Mouse (Mus musculus): Measurements from ENCODE around the gene Pdzrn3.
A peak's percentile ranks its signal among the peaks of the same experiment; 100 is the strongest.

Pdzrn3 gene

DNA sequence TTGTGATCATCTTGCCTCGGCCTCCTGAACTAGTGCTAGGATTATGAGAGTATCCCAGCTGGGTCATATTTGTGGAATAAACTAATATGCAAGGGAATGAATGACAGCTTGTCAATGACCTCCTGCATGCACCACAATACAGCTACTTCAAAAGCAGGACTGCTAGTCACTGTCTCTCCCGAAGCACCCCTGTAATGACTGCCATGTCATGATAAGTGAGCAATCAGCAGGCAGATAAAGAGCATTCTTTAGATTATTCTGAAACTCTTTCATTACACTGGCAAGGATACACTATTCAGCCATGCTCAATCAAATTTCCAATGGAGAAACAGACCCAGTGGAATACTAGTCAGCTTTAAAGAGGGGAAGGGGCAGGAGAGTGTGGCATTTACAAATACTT, 85.8 kb downstream of the Pdzrn3 start:
- no peak for DNase-seq (ENCODE audit: extremely low read depth, low read depth)

DNA sequence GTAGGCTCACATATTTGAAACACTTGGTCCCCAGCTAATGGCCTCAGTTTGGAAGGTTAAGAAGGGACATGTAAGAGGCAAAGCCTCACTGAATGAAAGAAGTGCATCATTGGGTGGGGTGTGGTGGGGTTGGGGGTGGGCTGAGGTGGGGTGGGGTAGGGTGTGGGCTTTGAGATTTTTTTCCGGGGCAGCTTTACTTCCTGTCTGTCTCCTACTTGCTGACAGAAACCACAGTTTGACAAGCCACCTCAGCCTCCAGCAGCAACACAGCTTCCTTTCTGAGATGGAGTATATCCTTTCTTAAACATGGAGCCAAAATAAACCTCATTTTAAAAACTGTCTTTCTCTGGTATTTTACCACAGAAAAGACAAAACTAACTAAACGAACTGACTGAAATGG, 87.5 kb downstream of the Pdzrn3 start:
- DNase-seq (ENCODE audit: extremely low read depth, low read depth), result no peak

DNA sequence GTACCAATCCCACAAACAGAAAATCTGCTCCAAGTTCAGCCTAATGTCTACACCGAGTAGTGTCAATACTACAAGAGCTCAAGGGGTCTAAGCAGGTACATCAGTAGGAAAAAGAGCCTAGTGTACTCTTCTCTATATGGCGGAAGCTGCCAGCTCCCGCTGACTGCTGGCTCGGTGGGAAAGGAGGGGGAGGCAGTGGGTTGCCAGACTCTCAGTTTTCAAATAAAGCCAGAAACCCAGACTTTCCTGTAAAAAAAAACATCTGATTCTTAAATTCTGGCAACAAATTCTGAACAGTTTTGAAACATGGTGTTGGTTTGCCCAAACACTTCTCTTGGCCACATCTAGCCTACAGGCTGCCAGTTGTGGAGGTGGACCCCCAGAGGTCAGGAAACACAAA, 88.3 kb downstream of the Pdzrn3 start:
- DNase-seq (ENCODE audit: extremely low read depth, low read depth), result no peak

DNA sequence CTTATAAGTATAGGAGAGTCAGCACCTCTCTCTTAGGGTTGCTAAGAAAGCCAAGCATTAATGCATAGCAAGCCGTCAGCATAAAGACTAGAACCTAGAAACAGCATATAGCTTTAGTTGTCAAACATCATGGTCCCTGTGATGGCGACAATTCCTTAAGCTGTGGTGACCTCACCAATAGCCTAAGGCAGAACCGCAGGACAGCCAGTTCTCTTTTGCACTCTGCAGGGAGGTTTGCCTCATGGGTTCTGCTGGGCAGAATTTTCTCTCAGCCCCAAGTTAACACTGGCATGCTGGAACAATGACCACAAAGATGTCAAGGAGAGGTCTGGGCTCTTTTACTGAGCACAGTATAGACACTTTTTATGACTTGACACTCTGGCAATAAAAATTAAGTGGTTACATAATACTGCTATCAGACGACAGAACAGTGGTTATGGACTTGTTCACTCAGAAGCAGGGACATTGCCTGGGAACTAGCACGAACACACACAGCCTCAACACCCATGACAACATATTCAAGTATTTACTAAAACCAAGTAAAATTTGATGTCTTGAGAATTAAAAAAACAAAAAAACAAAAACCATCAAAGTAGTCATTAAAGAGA, 90.0 kb downstream of the Pdzrn3 start:
- DNase-seq (ENCODE audit: extremely low read depth, low read depth), result no peak

DNA sequence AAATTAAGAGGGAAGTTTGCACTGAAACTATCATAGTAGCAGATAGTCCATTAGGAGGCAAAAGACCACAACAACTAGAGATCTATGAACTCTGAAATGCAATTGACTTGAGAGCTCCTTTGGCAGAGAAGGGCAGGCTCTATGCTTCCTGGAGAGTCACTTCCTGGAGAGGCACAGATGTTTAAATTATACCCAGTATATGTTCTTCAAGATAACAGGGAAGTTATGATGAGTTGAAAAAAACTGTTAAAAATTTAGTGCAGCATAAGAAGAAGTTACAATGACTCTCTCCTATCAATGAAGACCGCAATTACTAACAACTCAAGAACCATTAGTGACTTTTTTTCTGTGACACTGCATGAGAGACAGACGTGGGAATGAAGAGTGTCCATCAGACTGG, 90.6 kb downstream of the Pdzrn3 start:
- DNase-seq (ENCODE audit: extremely low read depth, low read depth), result peak; percentile 63

DNA sequence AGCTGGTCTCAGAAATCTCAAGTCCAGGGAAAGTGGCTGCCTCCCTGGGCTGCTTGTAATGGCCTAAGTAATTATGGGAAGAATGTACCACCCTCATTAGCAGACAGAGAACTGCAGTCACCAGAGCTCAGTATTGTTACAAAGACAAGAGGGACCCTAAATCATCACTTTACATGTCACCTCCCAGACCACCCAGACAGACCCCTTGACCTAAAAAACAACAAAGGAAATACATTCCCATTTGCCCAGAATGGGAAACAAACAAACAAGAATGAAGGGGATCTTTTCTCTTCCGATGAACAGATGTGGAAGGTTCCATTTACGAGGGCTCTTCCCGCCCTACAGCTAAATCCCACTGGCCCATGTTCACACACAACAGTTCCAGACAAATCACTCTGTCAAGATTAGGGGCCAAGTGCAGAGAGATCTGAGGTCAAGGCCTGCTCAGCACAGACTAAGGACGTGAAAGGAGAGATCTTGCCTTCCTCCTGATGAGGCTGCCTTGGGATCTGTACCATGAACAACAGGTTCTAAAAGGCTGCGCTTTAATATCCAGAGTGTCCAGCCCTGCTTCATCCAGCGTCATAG, 93.2 kb downstream of the Pdzrn3 start:
- no peak for DNase-seq (ENCODE audit: extremely low read depth, low read depth)

DNA sequence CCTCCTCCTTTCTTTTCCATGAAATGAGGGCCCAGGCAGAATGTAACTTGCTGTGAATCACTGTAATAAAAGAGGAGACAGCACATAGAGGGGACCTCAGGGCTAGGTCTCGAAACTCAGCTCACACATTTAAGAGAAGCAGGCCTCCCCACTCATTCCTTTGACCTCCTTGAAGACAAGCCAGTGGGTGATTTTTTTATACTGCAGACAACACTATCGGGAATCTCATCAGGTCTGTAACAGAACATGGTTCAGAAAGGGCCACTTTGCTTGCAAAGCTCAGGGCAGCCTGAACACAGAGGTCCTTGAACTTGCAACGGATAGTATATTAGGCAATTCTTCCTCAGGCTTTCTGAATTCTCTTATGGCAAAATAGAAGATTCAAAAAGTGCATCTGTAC, 93.8 kb downstream of the Pdzrn3 start:
- DNase-seq (ENCODE audit: extremely low read depth, low read depth), result no peak

DNA sequence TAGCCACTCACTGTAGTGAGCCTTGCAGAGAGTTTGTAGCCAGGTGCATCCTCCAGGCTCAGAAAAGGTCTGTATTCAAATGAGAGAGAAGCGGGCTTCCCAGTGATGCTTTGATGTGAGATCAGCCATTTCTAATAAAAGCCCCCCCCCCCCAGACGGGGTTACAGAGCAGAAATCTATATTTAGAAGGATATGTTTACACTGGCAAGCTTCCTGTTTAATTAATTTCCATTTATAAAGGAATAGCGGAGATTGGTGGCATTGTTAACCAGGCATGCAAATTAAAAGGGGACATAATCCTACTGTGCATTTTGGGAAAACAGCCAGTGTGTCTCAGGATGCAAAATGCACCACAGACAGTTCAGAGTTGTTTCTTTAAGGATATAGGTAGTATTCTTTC, 96.1 kb downstream of the Pdzrn3 start:
- no peak for DNase-seq (ENCODE audit: extremely low read depth, low read depth)

DNA sequence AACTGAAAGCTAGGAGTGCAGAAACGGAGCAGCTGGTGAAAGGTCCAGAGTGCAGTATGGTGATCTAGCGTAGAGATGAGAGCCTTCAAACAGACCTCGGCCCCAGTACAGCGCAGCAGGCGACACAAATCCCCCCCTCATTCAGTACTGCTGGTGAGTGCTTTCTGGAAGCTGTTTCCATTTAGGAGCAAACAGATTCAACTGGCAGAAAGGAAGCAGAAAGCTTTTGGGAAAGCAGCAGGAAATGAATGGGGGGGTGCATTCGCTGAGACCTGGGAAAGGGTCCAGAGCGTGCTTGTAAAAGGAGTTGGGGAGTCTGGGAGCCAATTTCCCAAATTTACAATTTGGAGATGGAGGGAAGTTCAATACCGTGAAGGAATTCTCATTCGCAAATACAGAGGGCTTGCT, 96.9 kb downstream of the Pdzrn3 start:
- no peak for DNase-seq (ENCODE audit: extremely low read depth, low read depth)

DNA sequence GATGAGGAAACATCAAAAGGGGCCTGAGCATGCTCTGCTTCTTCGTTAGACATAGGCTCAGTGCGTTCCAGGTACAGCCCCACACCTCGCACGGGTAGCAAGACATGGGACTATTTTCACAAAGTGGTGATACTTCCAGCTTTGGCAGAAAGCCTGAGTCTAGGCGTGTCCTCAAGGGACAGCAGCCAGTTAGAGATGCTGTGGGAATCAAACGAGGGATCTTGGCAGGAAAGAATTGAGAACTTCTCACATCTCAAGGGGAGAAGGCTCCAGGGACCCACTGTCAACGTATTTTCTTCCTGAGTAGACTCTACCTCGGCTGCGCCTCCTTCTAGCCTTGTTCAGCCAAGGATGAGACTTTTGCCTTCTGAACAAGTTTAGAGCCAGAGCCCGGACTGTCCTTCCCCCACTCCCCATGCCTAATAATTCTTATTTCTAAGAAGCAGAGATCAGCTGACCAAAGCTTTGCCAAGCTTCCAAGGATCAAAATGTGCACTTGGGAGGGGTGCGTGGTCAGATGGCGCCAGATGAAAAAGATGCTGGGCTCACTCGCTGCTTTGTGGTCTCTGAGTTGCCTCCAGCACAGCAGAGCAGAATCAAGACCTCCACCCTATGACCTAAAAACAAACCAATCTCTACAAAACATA, 99.3 kb downstream of the Pdzrn3 start:
- no peak for DNase-seq (ENCODE audit: extremely low read depth, low read depth)

DNA sequence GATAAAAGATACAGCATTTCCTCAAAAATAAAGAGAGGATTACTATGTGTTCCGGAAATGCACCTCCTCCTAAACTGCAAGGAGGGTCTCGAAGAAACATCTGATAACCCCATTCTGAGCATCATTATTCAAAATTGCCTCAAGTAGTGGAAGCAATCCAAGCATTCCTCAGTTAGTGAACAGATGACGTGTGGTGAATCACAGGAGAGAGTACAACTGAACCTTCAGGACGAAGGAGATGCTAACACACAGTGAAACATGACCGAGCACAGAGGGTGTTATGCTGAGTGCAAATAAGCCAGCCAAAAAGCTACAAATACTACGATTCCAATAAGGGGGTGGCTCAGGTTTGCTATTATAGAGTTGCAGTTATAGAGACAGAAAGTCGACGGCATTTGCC, 101.4 kb downstream of the Pdzrn3 start:
- DNase-seq (ENCODE audit: extremely low read depth, low read depth), result no peak

DNA sequence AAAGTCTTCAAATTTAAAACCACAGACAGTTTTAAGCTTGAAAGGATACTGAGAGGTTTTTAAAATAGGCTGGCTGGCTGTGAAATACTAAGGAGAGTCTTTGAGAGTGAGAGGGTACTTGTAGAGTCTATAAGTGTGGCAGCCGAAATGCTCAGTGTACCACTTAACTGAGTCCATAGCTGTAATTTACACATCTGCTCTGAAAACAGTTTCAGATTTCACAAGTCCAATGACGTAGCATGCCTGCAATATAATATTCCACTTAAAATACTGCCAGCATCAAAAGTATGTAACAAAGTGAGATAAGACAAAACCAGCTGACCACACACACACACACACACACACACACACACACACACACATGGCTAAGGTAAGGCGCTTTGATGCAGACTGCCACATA, 101.9 kb downstream of the Pdzrn3 start:
- no peak for DNase-seq (ENCODE audit: extremely low read depth, low read depth)

DNA sequence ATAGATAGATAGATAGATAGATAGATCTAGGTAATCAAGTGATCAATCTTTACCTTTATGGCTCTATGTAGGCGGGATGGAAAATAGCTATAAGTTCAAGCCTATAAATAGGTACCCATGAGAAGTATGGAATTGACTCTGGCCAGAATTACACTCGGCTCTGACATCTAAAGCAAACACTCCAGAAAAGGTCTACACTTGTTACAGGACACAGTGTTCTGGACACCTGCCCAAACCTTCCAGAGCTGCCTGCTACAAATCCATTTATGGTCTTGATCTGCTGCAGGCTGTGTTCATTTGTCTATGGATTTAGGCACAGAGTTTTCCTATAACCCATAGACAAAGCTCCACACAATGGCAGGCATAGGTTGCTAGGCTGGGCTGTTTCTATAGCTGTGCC, 102.9 kb downstream of the Pdzrn3 start:
- DNase-seq (ENCODE audit: extremely low read depth, low read depth), result no peak

DNA sequence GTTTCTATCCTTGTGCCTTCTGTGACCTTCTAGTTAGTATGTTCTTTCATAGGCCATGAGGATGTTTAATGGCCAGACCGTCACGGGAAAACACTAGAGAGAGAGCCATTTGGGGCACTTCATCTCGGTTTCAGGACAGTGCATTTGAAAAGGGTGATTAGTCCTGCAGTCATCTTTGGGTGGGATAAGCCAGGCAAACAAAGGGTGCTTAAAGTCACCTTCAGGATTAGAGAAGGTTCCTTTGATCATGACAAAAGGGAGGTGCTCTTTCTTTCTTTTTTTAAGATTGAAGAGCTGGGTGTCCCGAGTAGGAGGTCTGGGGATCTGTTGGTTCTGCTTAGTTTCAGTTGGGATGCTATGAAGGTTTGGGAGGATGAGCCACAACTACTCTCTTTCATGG, 105.4 kb downstream of the Pdzrn3 start:
- DNase-seq (ENCODE audit: extremely low read depth, low read depth), result no peak

DNA sequence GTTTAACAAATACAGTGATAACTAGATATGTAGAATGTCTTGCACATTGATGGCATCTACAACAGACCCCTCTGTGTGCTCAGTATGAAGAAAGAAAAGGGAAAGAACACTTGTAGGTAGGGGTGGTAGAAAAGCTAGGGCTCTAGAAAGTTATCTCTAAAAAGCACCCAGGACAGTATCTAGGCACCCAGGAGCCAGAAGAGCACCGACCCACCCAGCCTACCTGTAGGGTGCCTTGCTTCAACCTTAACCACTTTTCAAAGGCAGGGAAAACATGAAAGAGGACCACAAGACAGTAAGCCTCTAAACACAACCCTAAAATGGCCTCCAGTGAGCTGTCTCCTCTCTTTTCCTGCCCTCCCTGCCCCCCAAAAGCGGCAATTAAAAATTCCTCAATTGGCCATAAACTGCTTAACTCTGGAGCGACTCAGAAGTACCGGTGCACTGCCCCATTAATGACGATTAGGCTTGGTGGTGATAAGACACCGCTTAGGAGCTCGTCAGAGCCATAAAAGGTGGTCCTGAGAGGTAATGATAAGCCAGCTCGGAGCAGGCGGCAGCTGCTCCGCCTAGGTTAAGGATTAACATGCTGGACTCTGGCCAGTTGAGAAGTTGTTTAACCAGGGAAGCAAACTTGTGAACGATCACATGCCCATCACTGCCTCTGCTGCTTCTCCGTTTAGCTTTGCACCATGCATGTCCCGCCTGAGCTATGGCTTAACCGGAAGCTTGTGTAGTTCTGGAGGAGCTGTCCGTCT, 106.1 kb downstream of the Pdzrn3 start:
- peak; percentile 72 for DNase-seq (ENCODE audit: extremely low read depth, low read depth)

DNA sequence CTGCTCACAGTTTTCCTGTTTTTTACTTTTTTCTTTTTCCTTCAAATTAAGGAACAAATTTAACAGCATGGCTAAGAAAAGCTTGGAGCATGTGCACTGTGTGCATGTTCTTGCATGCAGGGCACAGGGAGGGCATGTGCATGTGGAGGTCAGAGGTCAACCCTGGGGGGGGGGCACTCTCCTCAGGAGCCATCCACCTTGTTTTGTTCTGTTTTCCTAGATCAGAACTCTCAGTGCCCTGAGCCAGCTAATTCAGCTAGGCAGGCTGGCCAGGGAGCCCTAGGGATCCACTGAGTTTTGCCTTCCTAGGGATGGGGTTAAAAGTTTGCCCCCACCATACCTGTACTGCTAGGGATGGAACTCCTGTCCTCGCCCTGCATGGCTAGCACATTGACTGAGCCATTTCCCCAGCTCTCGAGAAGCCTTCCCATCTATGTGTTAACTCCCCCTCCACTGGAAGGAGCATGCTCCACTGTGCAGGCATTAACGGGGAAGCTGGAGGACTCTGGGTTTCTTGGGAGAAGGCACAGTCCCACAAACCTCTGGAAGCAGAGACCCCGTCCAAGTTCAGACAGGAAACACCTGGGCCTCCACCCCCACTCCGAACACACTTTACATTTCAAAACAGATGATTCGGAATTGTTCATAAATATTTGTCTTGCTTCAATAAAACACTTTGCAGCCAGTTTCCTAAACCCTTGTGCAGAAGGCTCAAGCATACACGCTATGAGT, 107.4 kb downstream of the Pdzrn3 start:
- no peak for DNase-seq (ENCODE audit: extremely low read depth, low read depth)

DNA sequence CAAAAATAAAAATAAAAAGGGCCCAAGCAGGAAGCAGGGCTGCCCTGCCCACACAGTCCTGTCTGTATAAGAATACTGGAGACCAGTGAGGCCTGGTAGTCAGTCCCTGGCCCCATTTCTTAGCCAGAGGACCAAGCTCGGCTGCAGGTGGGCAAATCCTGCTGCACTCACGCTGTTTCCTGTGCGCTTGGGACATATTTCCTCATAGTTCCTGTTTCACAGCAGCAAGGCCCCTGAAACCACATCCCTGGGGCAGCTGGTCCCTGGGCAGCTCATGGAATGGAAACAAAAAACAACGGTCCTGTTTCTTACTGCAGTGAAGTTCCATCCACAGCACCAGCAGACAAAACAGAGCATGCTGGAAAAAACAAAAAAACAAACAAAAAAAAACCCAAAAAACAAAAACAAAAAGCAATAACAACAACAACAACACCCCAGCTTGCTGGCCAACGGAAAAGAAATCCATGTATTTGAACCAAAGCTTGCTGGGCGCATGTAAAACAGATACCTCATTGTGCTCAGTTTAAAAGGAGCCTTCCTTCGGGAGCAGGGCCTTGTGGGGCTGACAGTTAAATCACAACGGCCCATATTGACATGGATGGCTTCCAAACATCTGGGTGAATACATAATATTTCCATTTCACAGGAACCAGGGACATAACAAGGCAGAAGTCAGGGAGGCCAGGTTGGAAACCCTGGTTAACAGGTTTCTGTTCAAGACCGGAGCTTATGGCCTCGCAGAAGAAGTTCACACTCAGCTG, 108.2 kb downstream of the Pdzrn3 start:
- no peak for DNase-seq (ENCODE audit: extremely low read depth, low read depth)

DNA sequence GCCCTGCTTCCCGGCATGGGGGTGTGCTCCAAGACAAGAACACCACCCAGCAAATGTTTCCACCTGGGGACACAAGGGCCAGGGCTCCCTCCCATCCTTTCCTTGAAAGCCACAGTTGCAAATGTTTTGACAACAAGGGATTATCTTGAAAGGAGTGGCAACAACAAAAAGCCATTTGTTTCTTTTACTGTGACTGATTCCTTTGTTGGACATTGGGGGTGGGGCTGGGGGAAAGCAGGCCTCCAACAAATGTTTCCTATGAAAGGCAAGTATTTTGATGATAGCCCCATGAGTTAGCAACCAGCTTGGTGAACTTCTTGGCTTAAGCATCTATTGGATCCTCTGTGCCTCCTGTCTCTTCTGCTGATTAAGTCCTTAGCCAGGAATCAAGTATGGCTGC, 109.4 kb downstream of the Pdzrn3 start:
- DNase-seq (ENCODE audit: extremely low read depth, low read depth), result no peak

DNA sequence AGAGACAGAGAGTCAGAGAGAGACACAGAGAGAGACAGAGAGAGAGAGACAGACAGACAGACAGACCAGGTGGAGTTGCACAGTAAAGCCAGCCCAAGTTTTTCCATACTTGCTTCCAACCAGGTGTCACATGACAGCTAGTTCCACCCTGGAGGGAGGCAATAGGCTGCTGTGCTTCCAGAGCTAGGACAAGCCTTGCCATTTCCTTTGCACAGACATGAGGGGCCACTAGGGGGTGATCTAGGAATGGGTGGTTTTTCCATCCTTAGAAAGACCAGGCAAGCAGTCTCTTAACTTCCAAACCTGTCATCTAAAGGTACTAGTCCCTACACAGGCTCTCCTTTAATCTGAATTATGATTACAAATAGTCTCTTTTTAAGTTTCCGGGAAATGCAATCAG, 110.9 kb downstream of the Pdzrn3 start:
- DNase-seq (ENCODE audit: extremely low read depth, low read depth), result no peak

DNA sequence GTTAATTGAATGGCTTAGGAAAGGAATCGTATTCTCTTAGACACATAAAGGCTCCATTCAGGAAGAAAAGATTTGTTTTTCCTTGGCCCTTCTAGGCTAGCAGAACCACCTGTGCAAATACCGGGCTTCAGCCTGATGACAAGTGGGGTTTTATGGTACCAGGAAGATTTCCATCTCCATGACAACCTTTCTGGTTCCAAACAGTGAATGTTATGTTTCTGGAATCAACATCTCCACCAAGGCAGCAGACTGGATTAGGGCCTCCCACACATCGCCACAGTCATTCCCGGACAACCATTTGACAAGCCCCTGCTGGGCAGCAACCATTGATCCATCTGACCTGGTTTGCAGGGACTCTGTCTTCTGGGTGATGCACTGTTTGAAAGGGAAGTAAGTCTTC, 114.2 kb downstream of the Pdzrn3 start:
- DNase-seq (ENCODE audit: extremely low read depth, low read depth), result no peak

DNA sequence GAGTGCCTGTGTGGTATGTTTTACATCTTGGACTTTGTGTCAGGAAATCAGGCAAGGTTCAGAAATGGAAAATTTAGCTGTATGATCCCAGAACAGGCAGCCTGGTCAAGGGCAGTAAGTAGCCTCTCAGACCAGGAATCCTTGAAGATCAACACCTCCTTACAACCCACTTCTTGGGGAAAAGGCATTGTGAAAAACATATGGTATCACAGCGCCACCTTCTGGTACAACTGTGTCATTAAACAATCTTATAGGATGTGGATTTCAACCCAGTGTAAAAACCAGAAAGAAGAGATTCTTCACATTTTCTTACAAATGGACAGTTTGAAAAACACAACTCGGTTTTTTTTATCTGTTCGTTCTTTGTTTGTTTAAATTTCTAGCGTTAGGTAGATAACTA, 116.2 kb downstream of the Pdzrn3 start:
- DNase-seq (ENCODE audit: extremely low read depth, low read depth), result no peak
